Mouse (Mus musculus) intestine, embryonic 16.5 days (tissue): ENCODE measurements around the gene Serp1. TPM values are rescaled to one million over a fixed set of nuclear protein-coding genes. Genes with fewer than 3 reads are reported as not detected.

Source experiments
- ATAC-seq: fragments of 200-750 bp; cut with Nextera tagmentation; 2 replicates; pipeline ENCODE4 v1.8.0; 2017; ENCODE audit warnings: moderate TSS enrichment, moderate library complexity
- H3K27ac ChIP-seq: fragments of 300-500 bp; sonication (generic); 2 replicates; pipeline ENCODE4 v1.5.1; 2014; ENCODE audit warnings: mild to moderate bottlenecking, low read length
- H3K27me3 ChIP-seq: fragments of 300-500 bp; sonication (generic); replicated peaks from 2 replicates; pipeline ENCODE4 v1.6.1; 2014; ENCODE audit warnings: low read length, control low read depth, mixed read lengths; ENCODE audit not compliant: control insufficient read depth, insufficient read depth
- H3K36me3 ChIP-seq: fragments of 300-500 bp; sonication (generic); 2 replicates; pipeline ENCODE4 v1.6.1; 2014; ENCODE audit warnings: low read length, control low read depth; ENCODE audit not compliant: control insufficient read depth, insufficient read depth
- H3K4me1 ChIP-seq: fragments of 300-500 bp; sonication (generic); 2 replicates; pipeline ENCODE4 v1.6.1; 2014; ENCODE audit warnings: low read length, control low read depth, mixed read lengths; ENCODE audit not compliant: control insufficient read depth, insufficient read depth
- H3K4me2 ChIP-seq: fragments of 300-500 bp; sonication (generic); 2 replicates; pipeline ENCODE4 v1.6.1; 2014; ENCODE audit warnings: low read depth, low read length, control low read depth
- H3K4me3 ChIP-seq: fragments of 300-500 bp; sonication (generic); 2 replicates; pipeline ENCODE4 v1.5.1; 2014; ENCODE audit warnings: mild to moderate bottlenecking, low read length
- H3K9ac ChIP-seq: fragments of 300-500 bp; sonication (generic); 2 replicates; pipeline ENCODE4 v1.6.1; 2014; ENCODE audit warnings: low read depth, low read length
- H3K9me3 ChIP-seq: fragments of 300-500 bp; sonication (generic); 2 replicates; pipeline ENCODE4 v1.6.1; 2016; ENCODE audit warnings: low read length, control low read depth; ENCODE audit not compliant: control insufficient read depth
- WGBS: fragments of 180-500 bp; shearing (Covaris S2); extraction: QIAGEN DNeasy Blood & Tissue Kit; methylation state at CpG from one replicate; pipeline ENCODE4 v1.1.7; 2014; 5-methylcytosine and 5-hydroxymethylcytosine counted together
- polyA plus RNA-seq: library from polyadenylated mRNA; unstranded; fragments of >200 nt; fragmentation: Nextera tagmentation; extraction: Ambion mirVana; gene quantifications from 2 replicates; pipeline ENCODE4 v1.2.1, GENCODE M21; 2015

Serp1 gene
- polyA plus RNA-seq, 1 experiment from 2014 or later: 198 TPM

DNA sequence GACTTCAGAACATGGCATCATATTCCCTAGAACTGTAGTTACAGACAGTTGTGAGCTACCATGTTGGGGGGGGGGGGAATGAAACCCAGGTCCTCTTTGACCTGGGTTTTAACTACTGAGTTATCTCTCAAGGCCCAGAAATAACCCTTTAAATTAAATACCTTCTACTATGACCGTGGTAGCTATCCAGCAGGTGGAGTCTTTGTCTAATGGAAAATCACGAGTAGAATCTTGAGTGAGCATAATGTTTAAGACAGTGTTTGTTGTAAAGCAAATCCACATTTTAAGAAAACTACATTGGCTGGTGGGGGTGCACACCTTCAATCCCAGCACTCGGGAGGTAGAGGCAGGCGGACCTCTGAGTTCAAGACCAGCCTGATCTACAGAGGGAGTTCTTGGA lies 12.2 kb downstream of the Serp1 start:
- no peak for ATAC-seq
- Histone ChIP-seq H3K9me3 (no peaks in the 10 kb centered on the region), H3K4me2 (no peak overlapping the region), H3K4me1 (no peaks in the 10 kb centered on the region), H3K9ac (no peak overlapping the region), H3K4me3 (no peak overlapping the region), H3K27ac (no peak overlapping the region), H3K27me3 (no peaks in the 10 kb centered on the region), H3K36me3 (no peaks in the 10 kb centered on the region)
- 83% methylated on average over 4 of the region's 4 CpGs for WGBS

DNA sequence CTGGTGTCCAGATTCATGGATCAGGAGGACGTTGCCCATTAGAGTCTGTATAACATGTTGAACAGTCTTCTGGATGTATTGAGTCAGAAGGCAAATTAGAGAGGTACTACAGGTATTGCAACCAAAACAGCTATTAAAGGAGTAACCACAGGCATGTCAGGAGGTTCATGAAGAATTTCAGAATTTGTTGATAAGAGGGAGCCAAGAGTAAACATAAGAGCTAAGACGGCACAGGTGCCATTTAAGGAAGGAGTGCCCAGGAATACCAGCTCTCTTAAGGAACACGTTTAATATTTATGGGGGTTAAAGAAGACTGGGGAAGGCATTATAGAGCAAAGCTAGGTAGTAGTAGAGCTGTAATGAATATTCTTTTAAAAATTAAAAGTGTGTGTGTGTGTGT lies 13.0 kb downstream of the Serp1 start:
- 55% methylated on average over 3 of the region's 3 CpGs for WGBS
- no peak for ATAC-seq
- no peak overlapping the region for H3K27ac ChIP-seq

DNA sequence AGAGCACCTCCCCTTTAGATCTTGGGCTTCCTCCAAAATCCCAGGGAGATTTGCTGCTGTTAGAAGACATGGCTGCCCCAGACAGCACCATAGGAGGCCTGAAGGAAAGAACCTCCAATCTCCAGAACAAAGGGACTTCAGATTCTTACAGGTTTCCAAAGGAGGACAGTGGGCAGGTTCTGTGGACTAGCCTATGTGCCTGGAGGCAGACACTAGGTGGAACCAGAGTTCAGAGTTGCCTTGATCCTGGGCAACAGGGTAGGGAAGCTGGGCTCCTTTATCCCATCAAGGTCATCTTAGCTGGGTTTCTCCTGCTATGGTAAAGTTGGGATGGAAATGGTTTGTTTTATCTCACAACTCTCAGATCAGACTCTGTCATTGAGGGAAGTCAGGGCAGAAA lies 14.1 kb downstream of the Serp1 start:
- no peaks in the 10 kb centered on the region for H3K36me3 ChIP-seq
- no peaks in the 10 kb centered on the region for H3K9me3 ChIP-seq
- no peak overlapping the region for H3K4me2 ChIP-seq
- no peaks in the 10 kb centered on the region for H3K27me3 ChIP-seq
- H3K9ac ChIP-seq: no peak overlapping the region
- H3K27ac ChIP-seq: no peak overlapping the region
- no peaks in the 10 kb centered on the region for H3K4me1 ChIP-seq
- ATAC-seq: no peak; the same call in 1 of the 2 replicates
- no peak overlapping the region for H3K4me3 ChIP-seq

More for the DNA sequence above, 13.0 kb downstream of the Serp1 start:
- Histone ChIP-seq H3K4me1 (no peaks in the 10 kb centered on the region), H3K4me3 (no peak overlapping the region), H3K27me3 (no peaks in the 10 kb centered on the region), H3K9ac (no peak overlapping the region), H3K9me3 (no peaks in the 10 kb centered on the region), H3K36me3 (no peaks in the 10 kb centered on the region), H3K4me2 (no peak overlapping the region)

GRCm38 (mm10) chr3:58508020-58508750 lies 17.5 kb downstream of the Serp1 start:
- Histone ChIP-seq H3K27ac (no peak overlapping the region), H3K36me3 (no peaks in the 10 kb centered on the region), H3K9ac (no peak overlapping the region), H3K27me3 (no peaks in the 10 kb centered on the region), H3K4me2 (no peak overlapping the region), H3K4me1 (no peaks in the 10 kb centered on the region), H3K4me3 (no peak overlapping the region), H3K9me3 (no peaks in the 10 kb centered on the region)
- ATAC-seq: no peak
- 78% methylated on average over 7 of the region's 7 CpGs for WGBS

- Histone ChIP-seq H3K27me3 (no peaks in the 10 kb centered on the region), H3K4me2 (no peak overlapping the region), H3K27ac (no peak overlapping the region), H3K4me3 (no peak overlapping the region), H3K4me1 (no peaks in the 10 kb centered on the region), H3K36me3 (no peaks in the 10 kb centered on the region), H3K9ac (no peak overlapping the region), H3K9me3 (no peaks in the 10 kb centered on the region)
- no peak for ATAC-seq
These were observed 21.0 kb downstream of the Serp1 start for GRCm38 (mm10) chr3:58504676-58505075.

DNA sequence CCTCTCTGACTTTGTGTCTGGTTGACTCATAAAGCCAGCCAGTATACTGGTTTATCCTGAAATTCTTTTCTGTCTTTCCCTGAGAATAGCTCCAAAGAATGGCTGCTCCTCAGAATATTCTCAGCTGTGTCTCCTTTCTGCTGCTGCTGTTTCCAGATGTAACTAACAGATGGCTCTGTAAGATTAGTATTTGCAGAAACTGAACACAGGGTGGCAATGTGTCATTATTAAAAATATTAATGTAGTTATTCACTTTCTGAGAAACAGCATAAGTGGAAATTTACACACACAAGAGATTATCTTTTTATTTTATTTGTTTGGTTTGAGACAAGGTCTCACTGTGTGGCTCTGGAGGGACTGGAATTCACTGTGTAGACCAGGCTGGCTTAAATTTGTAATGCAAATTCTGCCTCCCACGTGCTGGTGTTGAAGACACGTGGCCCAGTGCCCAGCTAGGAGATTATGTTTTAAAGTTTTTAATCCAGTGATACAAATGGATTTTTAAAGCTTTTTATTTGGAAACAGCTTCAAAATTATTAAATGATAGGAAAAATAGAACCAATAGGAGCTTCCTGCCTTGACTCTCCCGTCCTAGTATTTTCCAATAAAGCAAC lies 21.9 kb downstream of the Serp1 start:
- no peak for ATAC-seq
- Histone ChIP-seq H3K9me3 (no peaks in the 10 kb centered on the region), H3K4me1 (no peaks in the 10 kb centered on the region), H3K27me3 (no peaks in the 10 kb centered on the region), H3K27ac (no peak overlapping the region), H3K36me3 (no peaks in the 10 kb centered on the region), H3K4me3 (no peak overlapping the region), H3K4me2 (no peak overlapping the region), H3K9ac (no peak overlapping the region)
- WGBS: 72% methylated on average over 3 of the region's 3 CpGs

DNA sequence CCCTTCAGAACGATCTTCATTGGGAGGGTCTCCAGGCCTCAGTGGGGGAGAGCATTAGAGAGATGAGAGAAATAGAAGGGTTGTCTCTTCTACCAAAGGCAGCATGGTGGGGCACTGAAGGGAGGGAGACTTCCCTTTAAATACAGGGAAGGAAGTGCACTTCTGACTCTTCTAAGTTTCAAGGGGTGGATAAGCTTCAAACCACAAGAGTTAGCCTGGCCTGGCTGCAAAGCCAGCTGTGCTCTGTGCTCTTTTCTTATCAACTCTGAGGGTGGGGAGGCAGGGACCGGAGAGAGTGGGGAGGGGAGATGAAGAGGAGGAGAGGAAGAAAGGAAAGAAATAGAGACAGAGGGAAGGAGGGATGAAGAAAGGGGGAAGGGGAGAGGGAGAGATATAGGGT lies 23.7 kb downstream of the Serp1 start:
- H3K9ac ChIP-seq: no peak overlapping the region
- H3K4me1 ChIP-seq: no peaks in the 10 kb centered on the region
- 73% methylated on average over 2 of the region's 2 CpGs for WGBS
- no peak overlapping the region for H3K4me3 ChIP-seq
- no peak overlapping the region for H3K27ac ChIP-seq
- no peaks in the 10 kb centered on the region for H3K9me3 ChIP-seq
- no peaks in the 10 kb centered on the region for H3K27me3 ChIP-seq
- H3K36me3 ChIP-seq: no peaks in the 10 kb centered on the region
- no peak overlapping the region for H3K4me2 ChIP-seq
- ATAC-seq: no peak

- ATAC-seq: no peak
- 68% methylated on average over 4 of the region's 4 CpGs for WGBS
- H3K4me1 ChIP-seq: no peaks in the 10 kb centered on the region
- no peaks in the 10 kb centered on the region for H3K9me3 ChIP-seq
- H3K36me3 ChIP-seq: no peaks in the 10 kb centered on the region
- H3K4me2 ChIP-seq: no peak overlapping the region
- no peak overlapping the region for H3K27ac ChIP-seq
- H3K27me3 ChIP-seq: no peaks in the 10 kb centered on the region
- no peak overlapping the region for H3K9ac ChIP-seq
- H3K4me3 ChIP-seq: no peak overlapping the region
These were observed 32.1 kb downstream of the Serp1 start for GRCm38 (mm10) chr3:58493621-58494020.

DNA sequence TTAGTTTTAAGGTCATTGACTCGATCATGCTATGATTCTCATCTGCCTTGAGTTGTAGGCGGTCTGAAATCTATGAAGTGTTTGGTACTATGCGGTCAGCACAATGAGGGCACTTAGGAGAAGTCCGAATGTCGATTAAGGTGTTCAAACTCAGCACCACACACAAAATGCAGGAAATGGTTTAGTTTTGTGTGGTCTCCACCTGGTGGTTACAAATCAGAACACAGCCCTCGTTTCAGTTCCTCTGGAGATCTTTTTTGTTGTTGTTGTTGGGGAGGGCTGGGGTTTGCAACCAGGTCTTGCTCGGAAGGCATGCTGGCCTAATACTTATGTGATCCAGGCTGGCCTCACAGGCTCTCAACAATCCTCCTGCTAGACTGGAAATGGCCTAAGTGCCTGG lies 34.9 kb downstream of the Serp1 start:
- H3K4me3 ChIP-seq: no peak overlapping the region
- H3K27me3 ChIP-seq: no peaks in the 10 kb centered on the region
- no peak overlapping the region for H3K9ac ChIP-seq
- no peak overlapping the region for H3K4me2 ChIP-seq
- no peak overlapping the region for H3K27ac ChIP-seq
- no peaks in the 10 kb centered on the region for H3K4me1 ChIP-seq
- H3K36me3 ChIP-seq: no peaks in the 10 kb centered on the region
- no peaks in the 10 kb centered on the region for H3K9me3 ChIP-seq
- 65% methylated on average over 7 of the region's 7 CpGs for whole genome bisulfite sequencing
- no peak for ATAC-seq
